Mouse (Mus musculus): ENCODE measurements around the gene Ephx3.

Ephx3 gene

GRCm38 (mm10) chr17:32173166-32173565 lies 16.2 kb downstream of the Ephx3 start:
- DNase-seq (ENCODE audit: low spot score in 2 of 2): peak; percentile 86 to 88

DNA sequence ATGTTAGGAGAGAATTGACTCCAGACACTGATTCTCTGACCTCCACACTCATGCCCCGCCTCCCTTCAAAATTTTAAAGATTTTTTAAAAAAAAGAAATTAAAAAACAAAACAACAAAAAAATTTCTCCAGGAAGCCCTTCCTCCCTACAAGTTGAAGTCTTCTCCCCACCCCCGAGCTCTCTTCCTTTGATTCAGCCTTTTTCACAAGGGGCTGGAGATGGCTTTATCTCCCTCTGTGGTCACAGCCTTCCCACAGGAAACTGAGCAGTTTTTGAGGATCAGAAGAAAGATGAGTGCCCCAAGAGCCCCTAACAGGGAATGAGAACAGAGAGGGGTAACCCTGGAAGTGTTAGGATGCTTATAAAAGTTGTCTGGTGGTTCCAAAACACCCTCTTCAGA lies 16.9 kb downstream of the Ephx3 start:
- peak in 1 of 2 experiments; percentile 47 for DNase-seq (ENCODE audit: low spot score in 2 of 2)

DNA sequence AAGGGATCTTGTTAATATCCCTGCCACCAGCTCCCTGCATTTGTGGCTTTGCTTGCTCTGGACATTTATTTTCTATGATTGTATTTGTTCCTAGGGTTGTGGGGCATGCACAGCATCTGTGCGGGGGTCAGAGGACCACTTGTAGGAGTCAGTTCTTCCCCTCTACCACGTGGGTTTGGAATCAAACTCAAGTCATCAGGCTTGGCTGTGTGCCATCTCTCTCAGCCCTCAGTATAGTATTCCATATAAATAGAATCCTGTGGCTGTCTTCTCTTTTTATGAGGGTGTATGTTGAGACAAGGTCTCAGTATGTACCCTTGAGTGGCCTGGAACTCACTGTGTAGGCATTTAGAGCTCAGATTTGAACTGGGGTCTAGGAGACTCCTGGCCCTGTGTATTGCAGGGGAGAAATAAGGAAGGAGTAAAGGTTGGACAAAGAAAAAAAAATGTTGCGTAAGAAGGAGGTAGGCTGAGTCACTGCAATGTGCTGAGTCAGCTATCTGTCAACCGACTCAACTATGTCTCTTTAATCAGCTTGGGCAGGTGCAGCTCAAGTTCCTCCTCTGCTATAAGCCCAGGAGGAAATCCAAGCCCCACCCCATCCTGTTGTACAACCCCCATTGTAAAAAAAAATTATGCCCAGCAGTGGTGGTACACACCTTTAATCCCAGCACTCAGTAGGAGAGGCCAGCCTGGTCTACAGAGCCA lies 19.7 kb downstream of the Ephx3 start:
- no peak for DNase-seq (ENCODE audit: low spot score in 2 of 2)

GRCm38 (mm10) chr17:32166687-32167086 lies 22.7 kb downstream of the Ephx3 start, which contains the start of gene Notch3:
Gene Notch3 (minus strand): TSS chr17:32166852.
- peak; percentile 51 to 58 for DNase-seq (ENCODE audit: low spot score in 2 of 2)

DNA sequence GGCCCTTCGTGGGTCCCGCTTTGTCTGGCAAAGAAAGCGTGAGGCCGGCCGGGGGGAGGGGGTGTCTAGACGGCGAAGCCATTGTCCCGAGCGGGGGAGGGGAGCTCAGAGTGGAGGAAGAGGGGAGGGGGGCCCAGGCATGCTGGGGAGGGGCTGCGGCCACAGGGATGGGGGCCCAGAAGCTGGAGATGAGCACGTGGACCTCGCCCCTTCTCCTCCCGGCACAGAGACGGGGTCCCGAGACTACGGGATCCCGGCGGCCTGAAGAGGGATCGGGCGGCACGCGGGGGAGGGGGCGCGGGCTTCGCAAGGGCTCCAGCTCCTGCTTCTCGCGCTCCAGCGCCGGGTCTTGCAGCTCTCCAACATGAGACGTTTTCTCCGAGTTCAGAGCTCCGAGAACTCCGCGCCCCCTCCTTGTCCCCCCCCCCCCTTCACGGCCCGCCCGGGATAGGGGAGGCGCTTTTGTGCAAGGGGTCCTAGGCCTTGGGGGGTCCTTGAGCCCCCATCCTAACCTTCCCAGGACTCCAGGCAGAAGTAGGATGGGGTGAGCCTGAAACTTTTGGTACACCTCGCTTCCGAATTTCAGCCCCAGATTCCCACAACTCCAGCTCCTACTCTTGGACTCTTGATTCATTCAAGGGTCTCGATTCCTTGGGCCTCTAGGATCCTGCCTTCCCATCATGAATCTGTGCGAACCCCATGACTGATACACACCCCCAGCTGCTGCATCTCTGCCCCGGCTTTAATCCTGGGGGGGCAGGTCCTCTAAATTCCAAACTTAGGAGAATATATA lies 23.4 kb downstream of the Ephx3 start:
- no peak for DNase-seq (ENCODE audit: low spot score in 2 of 2)

GRCm38 (mm10) chr17:32165266-32165802 lies 24.0 kb downstream of the Ephx3 start:
- DNase-seq (ENCODE audit: low spot score in 2 of 2): no peak

- DNase-seq (ENCODE audit: low spot score in 2 of 2): no peak
Measured at GRCm38 (mm10) chr17:32164780-32165179, 24.6 kb downstream of the Ephx3 start.

DNA sequence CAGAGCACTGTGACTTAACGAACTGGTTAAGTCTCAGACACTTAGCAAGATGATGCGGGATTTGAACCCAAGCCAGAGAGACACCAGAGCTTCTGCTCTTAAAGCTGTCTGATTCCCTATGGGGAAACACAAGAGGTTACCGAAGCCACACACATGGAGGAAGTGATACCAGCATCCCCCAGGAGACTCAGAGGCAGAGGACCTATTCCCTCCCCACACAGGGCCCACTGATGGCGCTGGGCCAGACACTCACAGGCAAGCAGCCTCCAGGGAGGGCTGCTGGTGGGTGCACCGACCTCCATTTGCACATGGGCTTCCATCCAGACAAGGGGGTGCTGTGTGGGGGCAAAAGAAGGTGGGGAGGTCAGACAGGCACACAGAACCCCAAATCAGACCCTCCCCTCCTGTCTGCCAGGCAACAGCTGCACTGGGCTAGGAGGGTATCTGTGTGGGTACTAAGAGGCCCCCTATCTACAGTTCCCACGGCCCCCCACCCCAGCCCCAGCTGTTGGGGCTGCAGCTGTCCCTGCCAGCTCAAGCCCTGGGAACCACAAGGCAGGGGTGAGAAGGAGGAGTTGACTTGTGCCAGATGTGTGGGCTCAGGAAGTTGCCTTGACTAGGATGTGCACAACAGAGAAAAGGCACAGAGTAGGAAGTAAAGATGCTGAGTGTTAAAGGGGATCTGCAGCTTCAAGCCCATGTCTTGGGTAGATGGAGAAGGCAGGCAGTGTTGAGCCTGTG lies 25.3 kb downstream of the Ephx3 start:
- peak in 1 of 2 experiments; percentile 32 for DNase-seq (ENCODE audit: low spot score in 2 of 2)

GRCm38 (mm10) chr17:32162112-32162850 lies 27.1 kb downstream of the Ephx3 start:
- peak; percentile 52 to 55 for DNase-seq (ENCODE audit: low spot score in 2 of 2)

DNA sequence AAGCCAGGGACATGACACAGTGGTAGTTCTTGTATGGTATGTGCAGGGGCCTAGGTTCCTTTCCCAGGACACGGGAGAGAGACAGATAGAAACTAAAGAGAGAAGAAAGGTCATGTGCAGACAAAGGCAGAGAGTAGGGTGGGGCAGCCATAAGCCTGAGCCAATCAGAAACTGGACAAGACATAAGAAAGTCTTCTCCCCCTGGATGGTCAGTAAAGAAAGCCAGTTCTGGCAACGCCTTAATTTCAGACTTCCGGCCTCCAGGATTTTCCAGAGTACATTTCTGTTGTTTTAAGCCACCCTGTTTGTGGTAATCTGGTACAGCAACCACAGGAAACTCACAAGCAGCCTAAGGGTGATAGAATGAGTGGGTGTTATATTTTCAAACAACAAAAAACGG lies 28.5 kb downstream of the Ephx3 start:
- DNase-seq (ENCODE audit: low spot score in 2 of 2): peak in 1 of 2 experiments; percentile 29

DNA sequence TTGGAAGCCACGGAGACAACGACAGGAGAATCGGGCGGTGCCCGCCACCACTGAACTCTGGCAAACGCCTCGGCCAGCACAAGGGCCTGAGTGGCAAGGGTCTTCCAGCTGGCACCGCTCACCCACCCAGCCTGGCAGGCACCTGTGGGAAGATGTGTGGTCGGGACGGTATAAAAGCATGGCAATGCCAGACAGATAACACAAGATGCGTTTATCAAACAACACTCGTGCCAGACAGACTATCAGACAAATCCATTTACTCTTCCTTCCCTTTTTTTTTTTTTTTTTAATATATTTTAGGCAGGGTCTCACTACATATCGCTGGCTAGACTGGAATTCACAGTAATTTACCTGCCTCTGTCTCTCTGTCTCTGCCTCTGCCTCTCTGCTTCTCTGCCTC lies 30.5 kb downstream of the Ephx3 start:
- no peak for DNase-seq (ENCODE audit: low spot score in 2 of 2)

GRCm38 (mm10) chr17:32146718-32147117 lies 42.6 kb downstream of the Ephx3 start:
- DNase-seq (ENCODE audit: low spot score in 2 of 2): no peak

GRCm38 (mm10) chr17:32142907-32143854 lies 46.2 kb downstream of the Ephx3 start:
- DNase-seq (ENCODE audit: low spot score in 2 of 2): peak; percentile 86 to 88

DNA sequence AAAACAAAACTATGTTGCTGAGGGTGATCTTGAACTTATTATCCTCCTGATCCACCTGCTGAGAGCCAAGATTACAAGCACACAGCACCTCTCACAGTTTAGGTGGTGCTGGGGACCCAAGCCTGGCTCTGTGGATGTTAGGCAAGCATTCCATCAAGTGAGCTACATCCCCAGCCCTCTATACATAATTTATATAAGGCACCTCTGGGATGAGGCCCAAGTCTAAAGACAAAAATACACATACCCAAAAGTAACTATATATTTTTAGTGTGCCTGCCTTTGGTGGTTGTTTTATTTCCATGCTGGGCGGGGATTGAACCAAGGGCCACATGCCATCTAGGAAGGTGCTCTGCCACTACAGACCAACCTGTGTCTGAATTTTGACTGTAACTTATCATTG lies 47.1 kb downstream of the Ephx3 start:
- no peak for DNase-seq (ENCODE audit: low spot score in 2 of 2)

Measured in heart, adult 9 months (tissue).